Mouse (Mus musculus): ENCODE data around the gene Slc6a6. TPM values are rescaled to one million over a fixed set of nuclear protein-coding genes. Genes with fewer than 3 reads are reported as not detected.

Gene Slc6a6
- polyA plus RNA-seq, 1 experiment: 109 TPM

- H3K9me3 ChIP-seq (replicated peaks; ENCODE audit: control insufficient read depth, insufficient read depth, low read length, poor library complexity, severe bottlenecking): no peaks in the 10 kb centered on the region
- TF ChIP-seq EP300 (IDR thresholded peaks at IDR 0.05; ENCODE audit: insufficient read depth, low read depth, low read length): peak; percentile 61; the same call in 1 of the 2 replicates
- no peak for TF ChIP-seq POLR2A (IDR thresholded peaks at IDR 0.05; ENCODE audit: insufficient read depth, low read length)
- no peak overlapping the region for H3K9ac ChIP-seq (ENCODE audit: low read depth, poor library complexity, severe bottlenecking)
- peaks cover 14% of the 10 kb centered on the region for H3K4me1 ChIP-seq (ENCODE audit: control insufficient read depth, insufficient read depth, low read length)
- H3K4me3 ChIP-seq (ENCODE audit: low read depth, low read length): no peak overlapping the region
- H3K27ac ChIP-seq (ENCODE audit: insufficient read depth, low read length): no peak overlapping the region
- H3K27me3 ChIP-seq (ENCODE audit: control insufficient read depth, insufficient read depth, low read length, poor library complexity, severe bottlenecking): no peaks in the 10 kb centered on the region
- peaks cover 30% of the 10 kb centered on the region for H3K36me3 ChIP-seq (ENCODE audit: control insufficient read depth, insufficient read depth, low read length, poor library complexity, severe bottlenecking)
These were observed 37.4 kb downstream of the Slc6a6 start for GRCm38 (mm10) chr6:91721215-91721701.

DNA sequence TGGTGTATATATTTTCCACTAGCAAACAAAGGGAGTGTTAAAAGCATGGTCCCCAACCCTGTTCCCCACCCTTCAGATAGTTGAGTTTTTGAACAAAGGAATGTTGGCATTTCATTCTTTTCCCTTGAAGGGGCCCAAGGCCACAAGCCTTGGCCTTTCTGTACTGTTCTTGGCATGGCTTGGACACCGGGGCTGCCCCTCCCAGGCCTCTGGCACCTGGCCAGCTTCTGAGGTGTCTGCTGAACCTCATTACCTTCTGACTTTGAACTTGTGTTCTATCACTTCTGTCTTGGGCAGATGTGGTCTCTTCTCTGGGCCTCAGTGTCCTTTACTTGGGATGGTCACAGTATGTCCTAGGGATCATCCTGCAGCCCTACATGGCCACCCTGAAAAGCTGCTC, 43.5 kb downstream of the Slc6a6 start:
- peaks cover 56% of the 10 kb centered on the region for H3K36me3 ChIP-seq (ENCODE audit: control insufficient read depth, insufficient read depth, low read length, poor library complexity, severe bottlenecking)
- TF ChIP-seq POLR2A (IDR thresholded peaks at IDR 0.05; ENCODE audit: insufficient read depth, low read length) (no peak), EP300 (IDR thresholded peaks at IDR 0.05; ENCODE audit: insufficient read depth, low read depth, low read length) (no peak), CTCF (IDR thresholded peaks at IDR 0.05; ENCODE audit: low read depth, low read length) (no peak)
- no peaks in the 10 kb centered on the region for H3K27me3 ChIP-seq (ENCODE audit: control insufficient read depth, insufficient read depth, low read length, poor library complexity, severe bottlenecking)

DNA sequence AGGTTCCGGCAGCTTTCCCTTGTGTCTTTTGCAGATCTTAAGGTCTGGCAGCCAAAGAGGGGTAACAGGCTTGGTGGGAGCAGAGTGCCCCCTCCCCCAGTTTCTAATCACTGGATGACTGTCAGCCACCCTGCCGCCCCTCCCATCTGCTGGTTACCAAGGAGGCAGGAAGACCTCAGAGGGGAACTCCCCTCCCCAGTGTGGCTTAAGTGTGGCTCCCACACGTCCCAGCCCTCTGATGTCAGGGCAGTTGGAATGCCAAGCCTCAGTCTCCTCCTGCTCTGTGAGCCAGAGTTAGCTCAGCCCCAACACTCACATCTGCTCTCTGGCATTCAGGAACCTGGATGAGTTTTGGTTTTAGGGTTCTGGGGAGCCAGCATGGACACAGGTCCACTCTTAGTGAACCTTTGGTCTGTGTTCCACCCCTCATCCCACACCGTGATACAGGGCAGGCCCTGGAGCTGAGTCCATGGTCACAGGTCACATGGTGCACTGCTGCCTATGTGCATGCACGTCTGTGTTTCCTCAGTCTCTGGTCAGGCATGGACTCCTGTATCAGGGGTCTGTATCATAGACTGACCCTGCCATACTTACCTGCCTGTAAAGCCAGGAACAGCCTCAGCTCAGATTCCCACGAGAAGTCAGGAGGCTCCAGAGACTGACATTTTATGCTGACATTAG, 45.2 kb downstream of the Slc6a6 start:
- H3K4me1 ChIP-seq (ENCODE audit: control insufficient read depth, insufficient read depth, low read length): no peaks in the 10 kb centered on the region
- peaks cover 55% of the 10 kb centered on the region for H3K36me3 ChIP-seq (ENCODE audit: control insufficient read depth, insufficient read depth, low read length, poor library complexity, severe bottlenecking)
- no peak overlapping the region for H3K27ac ChIP-seq (ENCODE audit: insufficient read depth, low read length)
- H3K4me3 ChIP-seq (ENCODE audit: low read depth, low read length): no peak overlapping the region
- no peaks in the 10 kb centered on the region for H3K27me3 ChIP-seq (ENCODE audit: control insufficient read depth, insufficient read depth, low read length, poor library complexity, severe bottlenecking)
- TF ChIP-seq POLR2A (IDR thresholded peaks at IDR 0.05; ENCODE audit: insufficient read depth, low read length) (no peak), EP300 (IDR thresholded peaks at IDR 0.05; ENCODE audit: insufficient read depth, low read depth, low read length) (no peak), CTCF (IDR thresholded peaks at IDR 0.05; ENCODE audit: low read depth, low read length) (no peak)
- H3K9me3 ChIP-seq (replicated peaks; ENCODE audit: control insufficient read depth, insufficient read depth, low read length, poor library complexity, severe bottlenecking): no peaks in the 10 kb centered on the region
- H3K9ac ChIP-seq (ENCODE audit: low read depth, poor library complexity, severe bottlenecking): no peak overlapping the region

More for the DNA sequence above, 43.5 kb downstream of the Slc6a6 start:
- H3K9ac ChIP-seq (ENCODE audit: low read depth, poor library complexity, severe bottlenecking): no peak overlapping the region
- no peaks in the 10 kb centered on the region for H3K9me3 ChIP-seq (replicated peaks; ENCODE audit: control insufficient read depth, insufficient read depth, low read length, poor library complexity, severe bottlenecking)
- H3K4me3 ChIP-seq (ENCODE audit: low read depth, low read length): no peak overlapping the region
- no peak overlapping the region for H3K27ac ChIP-seq (ENCODE audit: insufficient read depth, low read length)
- no peaks in the 10 kb centered on the region for H3K4me1 ChIP-seq (ENCODE audit: control insufficient read depth, insufficient read depth, low read length)

- no peak overlapping the region for H3K4me3 ChIP-seq (ENCODE audit: low read depth, low read length)
- H3K27me3 ChIP-seq (ENCODE audit: control insufficient read depth, insufficient read depth, low read length, poor library complexity, severe bottlenecking): no peaks in the 10 kb centered on the region
- peaks cover 55% of the 10 kb centered on the region for H3K36me3 ChIP-seq (ENCODE audit: control insufficient read depth, insufficient read depth, low read length, poor library complexity, severe bottlenecking)
- TF ChIP-seq CTCF (IDR thresholded peaks at IDR 0.05; ENCODE audit: low read depth, low read length) (no peak), EP300 (IDR thresholded peaks at IDR 0.05; ENCODE audit: insufficient read depth, low read depth, low read length) (no peak), POLR2A (IDR thresholded peaks at IDR 0.05; ENCODE audit: insufficient read depth, low read length) (no peak)
- no peaks in the 10 kb centered on the region for H3K4me1 ChIP-seq (ENCODE audit: control insufficient read depth, insufficient read depth, low read length)
- no peak overlapping the region for H3K27ac ChIP-seq (ENCODE audit: insufficient read depth, low read length)
- H3K9ac ChIP-seq (ENCODE audit: low read depth, poor library complexity, severe bottlenecking): no peak overlapping the region
- H3K9me3 ChIP-seq (replicated peaks; ENCODE audit: control insufficient read depth, insufficient read depth, low read length, poor library complexity, severe bottlenecking): no peaks in the 10 kb centered on the region
These were observed 45.8 kb downstream of the Slc6a6 start for GRCm38 (mm10) chr6:91729677-91730127.

DNA sequence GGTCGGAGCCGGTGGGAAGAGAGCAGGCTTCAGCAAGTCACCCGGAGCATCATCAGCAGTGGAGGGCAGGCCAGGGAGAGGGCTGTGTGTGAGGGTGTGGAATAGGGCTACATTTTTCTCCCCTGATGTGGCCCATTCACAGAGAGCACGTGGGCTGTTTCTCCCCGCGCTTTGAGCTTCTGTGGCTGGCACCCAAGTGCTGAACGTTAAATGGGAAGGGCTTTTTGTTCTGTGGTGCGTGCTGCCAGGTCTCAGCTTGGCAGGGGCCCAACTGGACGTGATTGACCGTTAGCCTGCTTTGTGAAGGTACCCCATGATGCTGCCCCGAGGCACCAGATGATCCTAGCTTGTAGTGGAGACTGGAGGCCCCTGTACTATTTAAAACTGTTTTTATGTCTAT, 48.3 kb downstream of the Slc6a6 start:
- H3K36me3 ChIP-seq (ENCODE audit: control insufficient read depth, insufficient read depth, low read length, poor library complexity, severe bottlenecking): peaks cover 55% of the 10 kb centered on the region
- no peaks in the 10 kb centered on the region for H3K4me1 ChIP-seq (ENCODE audit: control insufficient read depth, insufficient read depth, low read length)

DNA sequence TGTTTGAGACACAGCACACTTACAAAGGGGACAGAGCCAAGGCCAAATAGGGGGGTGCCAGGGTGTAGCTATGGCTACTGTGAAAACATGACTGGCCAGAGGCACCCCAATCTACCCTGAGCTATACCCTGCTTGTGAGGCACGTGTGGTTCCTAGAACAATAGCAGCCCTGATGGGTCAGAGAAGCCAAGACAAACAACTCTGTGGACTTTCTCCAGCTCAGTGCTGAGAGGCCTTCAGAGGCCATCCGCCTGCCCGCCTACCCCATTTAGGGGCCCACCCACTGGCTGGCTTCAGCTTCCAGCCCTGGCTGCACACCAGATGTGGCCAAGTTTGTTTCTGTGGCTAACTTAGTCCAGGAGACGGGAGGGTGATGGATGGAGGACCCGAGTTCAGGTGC, 52.6 kb downstream of the Slc6a6 start:
- Histone ChIP-seq H3K36me3 (ENCODE audit: control insufficient read depth, insufficient read depth, low read length, poor library complexity, severe bottlenecking) (peaks cover 44% of the 10 kb centered on the region), H3K9me3 (replicated peaks; ENCODE audit: control insufficient read depth, insufficient read depth, low read length, poor library complexity, severe bottlenecking) (no peaks in the 10 kb centered on the region), H3K4me1 (ENCODE audit: control insufficient read depth, insufficient read depth, low read length) (no peaks in the 10 kb centered on the region), H3K9ac (ENCODE audit: low read depth, poor library complexity, severe bottlenecking) (no peak overlapping the region), H3K27me3 (ENCODE audit: control insufficient read depth, insufficient read depth, low read length, poor library complexity, severe bottlenecking) (no peaks in the 10 kb centered on the region), H3K27ac (ENCODE audit: insufficient read depth, low read length) (no peak overlapping the region), H3K4me3 (ENCODE audit: low read depth, low read length) (no peak overlapping the region)
- TF ChIP-seq POLR2A (IDR thresholded peaks at IDR 0.05; ENCODE audit: insufficient read depth, low read length) (no peak), EP300 (IDR thresholded peaks at IDR 0.05; ENCODE audit: insufficient read depth, low read depth, low read length) (no peak), CTCF (IDR thresholded peaks at IDR 0.05; ENCODE audit: low read depth, low read length) (no peak)

More for the DNA sequence above, 48.3 kb downstream of the Slc6a6 start:
- Histone ChIP-seq H3K27ac (ENCODE audit: insufficient read depth, low read length) (no peak overlapping the region), H3K9ac (ENCODE audit: low read depth, poor library complexity, severe bottlenecking) (no peak overlapping the region), H3K9me3 (replicated peaks; ENCODE audit: control insufficient read depth, insufficient read depth, low read length, poor library complexity, severe bottlenecking) (no peaks in the 10 kb centered on the region), H3K27me3 (ENCODE audit: control insufficient read depth, insufficient read depth, low read length, poor library complexity, severe bottlenecking) (no peaks in the 10 kb centered on the region), H3K4me3 (ENCODE audit: low read depth, low read length) (no peak overlapping the region)
- TF ChIP-seq POLR2A (IDR thresholded peaks at IDR 0.05; ENCODE audit: insufficient read depth, low read length) (no peak), CTCF (IDR thresholded peaks at IDR 0.05; ENCODE audit: low read depth, low read length) (no peak), EP300 (IDR thresholded peaks at IDR 0.05; ENCODE audit: insufficient read depth, low read depth, low read length) (no peak)
